Mouse (Mus musculus) erythroblast, embryonic 14.5 days (primary cell): ENCODE results near the gene Spink4.

Experiments used
- GATA1 ChIP-seq: IDR thresholded peaks from 2 replicates; pipeline ENCODE4 v1.6.1; 2012; ENCODE audit warnings: low read length, inconsistent platforms, mixed read lengths
- TAL1 ChIP-seq: IDR thresholded peaks from 3 replicates; pipeline ENCODE4 v1.6.1; 2012; ENCODE audit warnings: low read length, inconsistent platforms, mixed read lengths

DNA sequence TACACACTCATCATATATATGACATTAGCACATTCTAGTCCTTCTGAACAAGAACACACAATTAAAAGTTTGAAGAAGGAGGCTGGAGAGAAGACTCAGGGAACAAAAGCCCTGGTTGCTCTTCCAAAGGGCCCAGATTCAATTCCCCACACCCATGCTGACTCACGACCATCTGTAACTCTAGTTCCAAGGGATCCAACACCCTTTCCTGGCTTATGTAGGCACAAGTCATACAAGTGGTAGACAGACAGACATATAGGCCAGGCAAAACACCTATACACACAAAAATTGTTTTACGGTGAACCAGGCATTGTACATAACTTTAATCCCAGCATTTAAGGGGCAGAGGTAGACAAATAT is 34.7 kb upstream of the Spink4 start:
- TF ChIP-seq GATA1 (no peak), TAL1 (no peak)
